Mouse (Mus musculus): Measurements from ENCODE around the gene Fam160b1. TPM values are rescaled to one million over a fixed set of nuclear protein-coding genes. Genes with fewer than 3 reads are reported as not detected.

The Fam160b1 gene
- polyA plus RNA-seq, 1 experiment = not detected

DNA sequence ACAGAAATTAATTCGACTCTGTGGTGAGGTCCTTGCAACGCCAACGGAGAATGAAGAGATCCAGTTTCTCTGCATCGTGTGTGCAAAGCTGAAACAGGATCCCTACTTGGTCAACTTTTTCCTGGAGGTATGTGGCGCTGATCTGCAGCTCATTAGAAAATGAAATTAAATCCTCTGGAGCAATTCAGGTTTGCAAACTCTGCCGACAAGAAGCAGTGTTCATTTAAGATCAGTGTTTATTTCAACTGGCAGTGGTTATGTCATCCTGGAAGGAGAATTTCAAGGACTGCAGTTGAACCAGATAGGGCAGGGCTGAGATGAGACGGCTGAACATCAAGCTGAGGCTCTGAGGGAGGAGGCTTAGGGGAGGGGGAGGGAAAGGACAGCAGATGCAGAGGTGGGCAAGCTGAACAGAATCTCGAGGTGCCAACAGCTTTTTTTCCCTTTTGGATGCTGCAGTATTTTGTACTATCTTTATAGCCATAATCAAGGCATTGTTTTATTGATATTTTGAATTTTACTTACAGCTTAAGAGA is 12.9 kb downstream of the Fam160b1 start:
- 75% methylated on average over 8 of the region's 8 CpGs for WGBS
- TF ChIP-seq POLR2A (IDR thresholded peaks at IDR 0.05; ENCODE audit: insufficient read depth, low read depth, low read length) = no peak
- no peak for TF ChIP-seq CTCF (IDR thresholded peaks at IDR 0.05; ENCODE audit: insufficient read depth, low read depth, low read length)
- H3K4me1 ChIP-seq (ENCODE audit: control insufficient read depth, insufficient read depth, low read length) = 0 out of 2 replicates have a peak, but pooled peaks cover 2% of the 10 kb centered on the region
- H3K27ac ChIP-seq (ENCODE audit: insufficient read depth, low read depth, low read length) = no peak overlapping the region
- no peak overlapping the region for H3K4me3 ChIP-seq (ENCODE audit: insufficient read depth, low read depth, low read length)

GRCm38 (mm10) chr19:57375161-57375560 is 14.7 kb downstream of the Fam160b1 start:
- H3K4me3 ChIP-seq (ENCODE audit: insufficient read depth, low read depth, low read length) = no peak overlapping the region
- H3K27ac ChIP-seq (ENCODE audit: insufficient read depth, low read depth, low read length) = no peak overlapping the region
- no peaks in the 10 kb centered on the region for H3K4me1 ChIP-seq (ENCODE audit: control insufficient read depth, insufficient read depth, low read length)
- TF ChIP-seq POLR2A (IDR thresholded peaks at IDR 0.05; ENCODE audit: insufficient read depth, low read depth, low read length) (no peak), CTCF (IDR thresholded peaks at IDR 0.05; ENCODE audit: insufficient read depth, low read depth, low read length) (no peak)
- 80% methylated on average over 5 of the region's 5 CpGs for WGBS

- H3K27ac ChIP-seq (ENCODE audit: insufficient read depth, low read depth, low read length) = no peak overlapping the region
- TF ChIP-seq POLR2A (IDR thresholded peaks at IDR 0.05; ENCODE audit: insufficient read depth, low read depth, low read length) (no peak), CTCF (IDR thresholded peaks at IDR 0.05; ENCODE audit: insufficient read depth, low read depth, low read length) (no peak)
- no peaks in the 10 kb centered on the region for H3K4me1 ChIP-seq (ENCODE audit: control insufficient read depth, insufficient read depth, low read length)
- no peak overlapping the region for H3K4me3 ChIP-seq (ENCODE audit: insufficient read depth, low read depth, low read length)
- 84% methylated on average over 11 of the region's 11 CpGs for WGBS
Observed at GRCm38 (mm10) chr19:57375746-57376145, 15.3 kb downstream of the Fam160b1 start.

DNA sequence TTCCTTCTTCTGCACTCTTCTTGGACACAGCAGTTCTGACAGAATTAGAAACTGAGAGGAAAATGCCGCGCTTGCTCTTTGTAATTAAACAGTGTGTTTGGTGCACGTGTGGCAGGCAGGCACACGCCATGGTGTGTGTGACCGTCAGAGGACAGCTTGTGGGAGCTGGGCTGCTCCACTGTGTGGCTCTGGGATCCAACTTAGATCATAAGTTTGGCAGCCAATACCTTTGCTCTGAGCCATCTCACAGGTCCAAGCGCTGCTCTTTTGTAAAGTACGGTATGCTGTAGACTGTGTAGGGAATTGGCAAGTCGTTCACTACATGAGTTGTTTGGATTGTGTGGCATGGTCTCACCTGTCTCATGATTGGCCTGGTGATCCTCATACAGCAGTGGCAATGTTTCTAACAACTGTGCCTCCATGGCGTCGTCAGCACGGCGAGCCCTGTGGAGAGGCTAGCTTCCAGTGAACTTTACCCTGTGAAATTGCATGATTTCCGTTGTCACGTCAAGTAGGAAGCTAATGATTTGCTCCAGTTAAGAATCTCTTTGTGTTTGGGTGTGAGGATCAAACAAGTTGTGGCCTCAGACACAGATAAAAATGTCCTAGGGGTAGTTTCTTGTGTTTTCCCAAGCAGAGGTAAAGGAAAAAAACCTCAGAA is 16.7 kb downstream of the Fam160b1 start:
- H3K4me1 ChIP-seq (ENCODE audit: control insufficient read depth, insufficient read depth, low read length) = no peaks in the 10 kb centered on the region
- TF ChIP-seq CTCF (IDR thresholded peaks at IDR 0.05; ENCODE audit: insufficient read depth, low read depth, low read length) (no peak), POLR2A (IDR thresholded peaks at IDR 0.05; ENCODE audit: insufficient read depth, low read depth, low read length) (no peak)
- WGBS = 91% methylated on average over 14 of the region's 14 CpGs
- no peak overlapping the region for H3K27ac ChIP-seq (ENCODE audit: insufficient read depth, low read depth, low read length)
- no peak overlapping the region for H3K4me3 ChIP-seq (ENCODE audit: insufficient read depth, low read depth, low read length)

- Histone ChIP-seq H3K4me3 (ENCODE audit: insufficient read depth, low read depth, low read length) (no peak overlapping the region), H3K27ac (ENCODE audit: insufficient read depth, low read depth, low read length) (no peak overlapping the region), H3K4me1 (ENCODE audit: control insufficient read depth, insufficient read depth, low read length) (no peaks in the 10 kb centered on the region)
- WGBS = 83% methylated on average over 17 of the region's 17 CpGs
- no peak for TF ChIP-seq CTCF (IDR thresholded peaks at IDR 0.05; ENCODE audit: insufficient read depth, low read depth, low read length)
- no peak for TF ChIP-seq POLR2A (IDR thresholded peaks at IDR 0.05; ENCODE audit: insufficient read depth, low read depth, low read length)
Observed at GRCm38 (mm10) chr19:57386176-57386693, 25.8 kb downstream of the Fam160b1 start.

GRCm38 (mm10) chr19:57391545-57391944 is 31.1 kb downstream of the Fam160b1 start:
- Histone ChIP-seq H3K27ac (ENCODE audit: insufficient read depth, low read depth, low read length) (no peak overlapping the region), H3K4me1 (ENCODE audit: control insufficient read depth, insufficient read depth, low read length) (no peaks in the 10 kb centered on the region), H3K4me3 (ENCODE audit: insufficient read depth, low read depth, low read length) (no peak overlapping the region)
- no peak for TF ChIP-seq CTCF (IDR thresholded peaks at IDR 0.05; ENCODE audit: insufficient read depth, low read depth, low read length)
- TF ChIP-seq POLR2A (IDR thresholded peaks at IDR 0.05; ENCODE audit: insufficient read depth, low read depth, low read length) = no peak
- 96% methylated on average over 3 of the region's 3 CpGs for WGBS

GRCm38 (mm10) chr19:57393357-57393957 is 33.0 kb downstream of the Fam160b1 start:
- 83% methylated on average over 6 of the region's 6 CpGs for WGBS
- TF ChIP-seq POLR2A (IDR thresholded peaks at IDR 0.05; ENCODE audit: insufficient read depth, low read depth, low read length) (no peak), CTCF (IDR thresholded peaks at IDR 0.05; ENCODE audit: insufficient read depth, low read depth, low read length) (no peak)
- Histone ChIP-seq H3K4me3 (ENCODE audit: insufficient read depth, low read depth, low read length) (no peak overlapping the region), H3K27ac (ENCODE audit: insufficient read depth, low read depth, low read length) (no peak overlapping the region), H3K4me1 (ENCODE audit: control insufficient read depth, insufficient read depth, low read length) (no peaks in the 10 kb centered on the region)

- Histone ChIP-seq H3K4me3 (ENCODE audit: insufficient read depth, low read depth, low read length) (no peak overlapping the region), H3K27ac (ENCODE audit: insufficient read depth, low read depth, low read length) (no peak overlapping the region)
- WGBS = 86% methylated on average over 7 of the region's 7 CpGs
Observed at GRCm38 (mm10) chr19:57396609-57397008, 36.1 kb downstream of the Fam160b1 start.

DNA sequence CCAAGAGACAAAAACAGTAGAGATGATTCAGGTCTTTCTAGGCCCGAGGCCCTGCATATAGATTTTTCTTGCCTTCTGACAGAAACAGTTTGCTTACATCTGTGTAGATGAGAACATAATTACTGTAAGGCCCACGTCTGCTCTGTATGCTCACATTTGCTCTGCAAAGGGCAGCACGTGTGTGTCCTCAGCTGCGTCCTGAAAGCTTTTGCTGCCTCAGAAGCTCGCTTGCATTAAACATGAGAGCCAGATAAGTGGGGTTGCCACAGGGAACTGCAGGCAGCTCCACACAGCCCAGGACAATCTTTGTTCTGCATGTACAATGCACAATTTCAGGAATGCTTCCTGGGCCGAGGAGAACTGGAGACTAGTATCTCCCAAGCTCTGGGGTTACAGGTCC is 41.9 kb downstream of the Fam160b1 start:
- no peak for TF ChIP-seq POLR2A (IDR thresholded peaks at IDR 0.05; ENCODE audit: insufficient read depth, low read depth, low read length)
- no peak for TF ChIP-seq CTCF (IDR thresholded peaks at IDR 0.05; ENCODE audit: insufficient read depth, low read depth, low read length)
- no peak overlapping the region for H3K4me3 ChIP-seq (ENCODE audit: insufficient read depth, low read depth, low read length)
- no peak overlapping the region for H3K27ac ChIP-seq (ENCODE audit: insufficient read depth, low read depth, low read length)
- 74% methylated on average over 6 of the region's 6 CpGs for WGBS
- peaks cover 5% of the 10 kb centered on the region; the same call in 1 of the 2 replicates for H3K4me1 ChIP-seq (ENCODE audit: control insufficient read depth, insufficient read depth, low read length)

More at GRCm38 (mm10) chr19:57396609-57397008, 36.1 kb downstream of the Fam160b1 start:
- no peaks in the 10 kb centered on the region for H3K4me1 ChIP-seq (ENCODE audit: control insufficient read depth, insufficient read depth, low read length)
- TF ChIP-seq POLR2A (IDR thresholded peaks at IDR 0.05; ENCODE audit: insufficient read depth, low read depth, low read length) (no peak), CTCF (IDR thresholded peaks at IDR 0.05; ENCODE audit: insufficient read depth, low read depth, low read length) (no peak)
